Mouse (Mus musculus) spleen, adult 2 months (tissue): Measurements from ENCODE around the gene Smg1.

ENCODE experiments used
- CTCF ChIP-seq: fragments of 200-500 bp; IDR thresholded peaks from 2 replicates; pipeline ENCODE4 v1.5.1; 2011; ENCODE audit warnings: mild to moderate bottlenecking, inconsistent platforms; ENCODE audit not compliant: insufficient read depth, insufficient read length, insufficient replicate concordance; ENCODE audit errors: extremely low read depth
- POLR2A ChIP-seq: fragments of 200-500 bp; IDR thresholded peaks from 2 replicates; pipeline ENCODE4 v1.6.1; 2011; ENCODE audit warnings: low read depth, low read length, inconsistent platforms

DNA sequence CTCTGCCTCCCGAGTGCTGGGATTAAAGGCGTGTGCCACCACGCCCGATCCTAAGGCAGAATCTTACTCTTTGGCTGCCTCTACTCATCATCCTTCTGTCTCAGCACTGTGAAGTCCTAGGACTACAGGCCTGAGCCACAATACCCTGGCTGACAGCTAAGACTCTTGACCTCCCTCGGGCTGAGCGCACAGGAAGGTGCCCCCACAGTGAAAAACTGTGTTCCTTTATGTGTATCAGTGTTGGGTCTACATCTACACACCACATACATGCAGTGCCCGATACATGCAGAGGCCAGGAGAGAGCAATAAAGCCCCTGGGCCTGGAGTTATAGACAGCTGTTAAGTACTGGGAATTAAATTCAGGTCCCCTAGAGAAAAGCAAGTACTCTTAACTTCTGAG lies 121.2 kb downstream of the Smg1 start:
- TF ChIP-seq CTCF = no peak
- no peak for TF ChIP-seq POLR2A
